Mouse (Mus musculus) kidney, adult 2 months (tissue): Measurements from ENCODE around the gene Chpt1. TPM values are rescaled to one million over a fixed set of nuclear protein-coding genes. Genes with fewer than 3 reads are reported as not detected.
"Not testable (repeated sequence)": the region's sequence is repeated elsewhere in the genome, so short reads cannot be mapped to it uniquely, and the experiment has no call there.

Experiments used
- DNase-seq: peaks from one replicate; pipeline ENCODE4 v3.0.0; 2021
- H3K27ac ChIP-seq: fragments of 200-500 bp; 2 replicates; pipeline ENCODE4 v1.5.1; 2012; ENCODE audit warnings: low read depth, low read length, control low read depth, inconsistent platforms; ENCODE audit not compliant: insufficient read depth
- H3K27me3 ChIP-seq: fragments of 200-500 bp; replicated peaks from 2 replicates; pipeline ENCODE4 v1.6.1; 2012; ENCODE audit warnings: mild to moderate bottlenecking, moderate library complexity, low read length, inconsistent platforms; ENCODE audit not compliant: control insufficient read depth, insufficient read depth
- H3K36me3 ChIP-seq: fragments of 200-500 bp; 2 replicates; pipeline ENCODE4 v1.6.1; 2012; ENCODE audit warnings: mild to moderate bottlenecking, moderate library complexity, low read length, inconsistent platforms; ENCODE audit not compliant: control insufficient read depth, insufficient read depth
- H3K4me1 ChIP-seq: fragments of 200-500 bp; 2 replicates; pipeline ENCODE4 v1.6.1; 2011; ENCODE audit warnings: low read length; ENCODE audit not compliant: control insufficient read depth, insufficient read depth
- H3K4me3 ChIP-seq: fragments of 200-500 bp; 2 replicates; pipeline ENCODE4 v1.5.1; 2011; ENCODE audit warnings: mild to moderate bottlenecking, low read depth, low read length, control low read depth; ENCODE audit not compliant: insufficient read depth
- CTCF ChIP-seq: fragments of 200-500 bp; conservative IDR thresholded peaks from 2 replicates; pipeline ENCODE4 v1.5.1; 2011; ENCODE audit warnings: low read depth, mild to moderate bottlenecking, control low read depth, low read length, moderate library complexity, mixed read lengths; ENCODE audit not compliant: insufficient read depth, insufficient read length
- POLR2A ChIP-seq: fragments of 200-500 bp; IDR thresholded peaks from one replicate; pipeline ENCODE4 v1.6.1; 2011; ENCODE audit warnings: low read depth, low read length, control low read depth
- WGBS: fragments of 180-500 bp; shearing (Covaris S2); methylation state at CpG from one replicate; pipeline ENCODE4 v1.1.7; 2018; 5-methylcytosine and 5-hydroxymethylcytosine counted together
- polyA plus RNA-seq: library from polyadenylated mRNA; depleted of rRNA; stranded (reverse); fragments of >200 nt; gene quantifications from 2 replicates; pipeline ENCODE4 v1.2.3, GENCODE M21; 2012

Chpt1 gene
- polyA plus RNA-seq, 1 experiment, result 524 TPM

DNA sequence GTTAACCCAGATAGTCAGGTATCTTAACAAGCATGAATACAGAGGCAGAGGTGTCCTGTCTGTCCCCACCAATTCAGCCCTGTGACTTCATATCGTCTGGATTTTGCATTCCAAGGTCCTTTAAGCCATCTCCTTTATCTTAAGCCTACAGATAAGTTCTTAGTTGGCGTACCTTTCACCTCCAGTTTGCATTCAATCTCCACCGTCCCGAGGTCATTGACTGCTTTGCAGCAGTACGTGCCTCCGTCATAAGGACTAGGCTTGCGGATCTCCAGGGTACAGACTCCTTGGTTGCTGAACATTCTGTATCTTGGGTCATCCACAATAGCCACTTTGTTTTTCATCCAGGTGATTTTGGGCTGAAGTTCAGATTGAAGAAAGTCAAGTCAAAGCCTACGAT is 18.9 kb upstream of the Chpt1 start:
- no peak overlapping the region for H3K4me3 ChIP-seq
- TF ChIP-seq POLR2A (no peak), CTCF (no peak)
- no peak for DNase-seq
- H3K27me3 ChIP-seq, result no peaks in the 10 kb centered on the region
- H3K36me3 ChIP-seq, result no peaks in the 10 kb centered on the region
- no peaks in the 10 kb centered on the region for H3K4me1 ChIP-seq
- 94% methylated on average over 8 of the region's 8 CpGs for WGBS
- H3K27ac ChIP-seq, result no peak overlapping the region

DNA sequence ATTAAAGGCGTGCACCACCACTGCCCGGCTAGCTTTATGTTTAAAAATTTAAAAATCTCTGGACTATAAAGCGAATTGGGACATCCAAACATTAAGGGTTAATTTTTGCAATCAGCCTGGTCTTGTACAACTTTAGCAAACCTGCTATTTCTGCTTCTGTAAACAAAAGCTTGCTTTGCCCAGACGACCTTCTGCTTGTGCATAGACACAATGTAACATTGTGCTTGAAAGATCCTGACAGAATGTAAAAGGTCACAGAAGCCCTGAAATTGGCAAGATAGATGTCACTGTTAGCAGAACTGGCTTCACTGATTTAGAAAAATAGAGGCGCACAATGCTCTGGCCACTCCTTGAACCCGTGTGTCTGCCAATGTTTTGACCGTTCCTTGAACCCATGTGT is 11.2 kb upstream of the Chpt1 start:
- peak; percentile 3 for DNase-seq
- peaks cover 21% of the 10 kb centered on the region; the same call in 1 of the 2 replicates for H3K4me1 ChIP-seq
- H3K36me3 ChIP-seq, H3K27me3 ChIP-seq, H3K4me3 ChIP-seq, H3K27ac ChIP-seq: not testable (repeated sequence)
- 82% methylated on average over 7 of the region's 7 CpGs for WGBS

DNA sequence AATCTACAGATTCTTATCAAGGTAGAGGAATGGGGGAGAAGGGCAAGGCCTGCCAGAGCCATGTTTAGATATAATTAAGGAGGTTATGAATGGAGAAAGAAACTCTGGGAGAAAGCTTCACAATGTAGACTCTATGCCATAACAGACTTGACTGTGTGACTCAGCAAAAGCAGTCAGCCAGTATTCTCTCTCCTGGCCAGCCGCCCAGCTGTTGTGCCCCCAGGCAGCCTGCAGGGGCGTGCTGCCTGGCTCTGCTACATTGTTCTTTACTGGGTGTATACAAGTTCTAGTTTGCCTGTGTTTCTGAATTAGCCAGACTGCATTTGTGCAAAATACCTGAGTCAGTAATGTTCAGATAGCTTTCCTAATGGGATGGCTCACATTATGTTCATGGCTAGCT is 10.6 kb upstream of the Chpt1 start:
- 21% methylated on average over 2 of the region's 2 CpGs for WGBS
- peaks cover 21% of the 10 kb centered on the region; the same call in 1 of the 2 replicates for H3K4me1 ChIP-seq
- H3K36me3 ChIP-seq, result no peaks in the 10 kb centered on the region
- DNase-seq, result peak; percentile 94
- H3K27ac ChIP-seq, result peak overlapping the region; percentile 95
- H3K4me3 ChIP-seq, result no peak overlapping the region
- H3K27me3 ChIP-seq, result no peaks in the 10 kb centered on the region
- no peak for TF ChIP-seq POLR2A
- peak; percentile 57 for TF ChIP-seq CTCF

DNA sequence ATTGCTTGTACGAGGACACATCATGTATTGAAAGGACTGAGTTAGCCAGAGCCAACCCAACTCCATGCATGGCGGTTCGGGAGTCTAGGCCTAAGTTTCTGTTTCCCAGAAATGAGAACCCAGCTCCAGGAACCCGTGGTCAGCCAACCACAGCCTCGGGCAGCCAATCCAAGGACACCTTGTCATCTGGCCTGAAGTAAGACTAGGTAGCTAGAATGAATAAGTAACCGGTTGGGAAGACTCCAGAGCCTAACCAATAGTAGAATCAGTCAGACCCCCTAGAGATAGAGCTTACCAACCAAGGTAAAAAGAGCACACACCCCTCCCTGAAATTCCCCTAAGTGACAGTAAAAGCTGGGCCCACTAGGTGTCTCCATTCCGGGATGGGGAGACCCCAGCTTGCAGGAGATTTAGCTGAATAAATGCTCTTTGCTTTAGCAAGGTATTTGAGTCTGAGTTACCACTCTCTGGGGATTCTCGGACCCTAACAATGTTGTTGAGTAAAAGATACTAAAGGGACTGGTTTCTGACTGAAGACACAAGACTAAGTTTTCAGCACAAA is 9.8 kb upstream of the Chpt1 start:
- Histone ChIP-seq H3K27ac (peak overlapping the region; percentile 95), H3K4me1 (peaks cover 23% of the 10 kb centered on the region; the same call in 1 of the 2 replicates), H3K4me3 (no peak overlapping the region), H3K36me3 (no peaks in the 10 kb centered on the region), H3K27me3 (no peaks in the 10 kb centered on the region)
- TF ChIP-seq POLR2A, result no peak
- TF ChIP-seq CTCF, result no peak; the same call in 1 of the 2 replicates
- WGBS, result 46% methylated on average over 8 of the region's 8 CpGs
- DNase-seq, result peak; percentile 96

DNA sequence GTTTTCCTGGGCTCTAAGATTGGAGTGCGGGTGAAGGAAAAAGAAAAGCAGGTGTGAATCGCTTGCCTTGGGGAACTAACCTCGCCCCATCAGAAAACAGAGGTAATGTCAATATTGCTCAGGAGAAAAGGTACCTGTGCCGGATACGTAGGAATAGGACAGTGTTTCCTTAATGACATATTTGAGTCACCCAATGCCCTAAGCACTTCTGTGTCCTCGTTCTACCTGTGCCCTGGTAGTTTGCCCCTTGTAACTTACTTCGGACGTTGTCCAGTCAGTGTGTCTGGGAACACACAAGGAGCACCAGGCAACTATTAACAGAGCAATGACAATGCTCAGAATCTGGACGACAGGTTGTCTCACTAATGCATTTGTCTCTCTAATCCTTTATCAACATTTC is 7.5 kb upstream of the Chpt1 start:
- Histone ChIP-seq H3K4me3 (no peak overlapping the region), H3K36me3 (no peaks in the 10 kb centered on the region), H3K27ac (peak overlapping the region; percentile 99), H3K4me1 (peaks cover 32% of the 10 kb centered on the region; the same call in 1 of the 2 replicates), H3K27me3 (no peaks in the 10 kb centered on the region)
- TF ChIP-seq POLR2A (no peak), CTCF (no peak)
- peak; percentile 85 for DNase-seq
- 63% methylated on average over 9 of the region's 9 CpGs for WGBS

DNA sequence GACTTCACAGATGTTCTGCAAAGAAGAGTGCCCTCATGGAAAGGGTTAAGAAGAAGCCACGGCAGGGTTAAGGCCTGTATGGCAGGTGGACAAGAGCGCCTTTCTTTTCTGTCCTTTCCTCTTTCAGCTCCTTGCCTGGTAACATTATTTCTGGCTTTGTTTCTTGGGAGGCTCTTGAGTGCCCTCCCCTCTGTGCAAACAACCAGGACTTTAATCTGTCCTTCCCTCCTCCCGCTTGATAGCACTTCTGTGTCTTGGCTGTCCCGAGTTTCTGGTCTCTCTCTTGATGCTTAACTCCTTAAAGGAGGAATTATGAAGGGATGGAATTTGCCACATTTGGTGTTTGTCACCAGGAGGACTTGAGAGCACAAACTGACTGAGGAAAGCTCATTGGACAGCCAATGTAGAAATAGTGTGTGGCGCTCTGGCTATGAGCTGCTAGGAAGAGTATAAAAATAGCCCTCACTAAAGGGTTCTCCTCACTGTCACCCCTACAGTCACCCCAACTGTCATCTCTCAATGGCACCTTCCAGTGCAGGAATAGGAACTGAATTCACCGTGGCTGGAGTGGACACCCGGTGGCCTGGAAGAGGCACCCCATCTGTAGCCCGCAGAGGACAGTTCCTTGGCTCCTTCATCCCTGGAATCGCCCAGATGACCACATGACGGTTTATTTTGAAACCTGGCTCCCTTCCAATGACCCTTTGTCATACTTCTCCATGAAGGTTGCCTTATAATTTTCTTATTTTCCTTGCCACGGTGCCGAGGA is 6.8 kb upstream of the Chpt1 start:
- Histone ChIP-seq H3K4me3 (peak overlapping the region; percentile 9; the same call in 1 of the 2 replicates), H3K27me3 (no peaks in the 10 kb centered on the region), H3K27ac (peak overlapping the region; percentile 98), H3K36me3 (no peaks in the 10 kb centered on the region), H3K4me1 (peaks cover 32% of the 10 kb centered on the region)
- DNase-seq, result peak; percentile 96
- WGBS, result 45% methylated on average over 12 of the region's 12 CpGs
- TF ChIP-seq CTCF (no peak), POLR2A (no peak)

DNA sequence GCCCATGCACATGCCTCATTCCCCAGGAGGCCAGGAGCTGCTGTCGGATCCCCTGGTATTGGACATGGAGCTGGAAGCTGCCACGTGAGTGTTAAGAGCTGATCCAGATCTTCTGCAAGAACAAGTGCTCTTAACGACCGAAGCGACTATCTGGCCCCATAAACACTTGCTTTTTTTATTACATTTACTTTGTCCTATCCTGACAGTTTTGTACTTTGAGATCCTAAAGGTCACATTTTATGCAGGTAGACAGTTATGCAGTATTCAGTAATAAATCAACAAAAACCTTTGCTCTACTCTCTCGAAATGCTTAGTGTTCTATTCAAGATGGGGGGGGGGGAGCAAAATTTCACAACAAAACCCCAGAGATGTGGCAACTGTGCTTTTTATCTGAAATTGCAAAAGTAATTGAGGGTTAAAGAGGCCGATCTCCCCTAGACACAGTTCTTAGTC is 3.8 kb upstream of the Chpt1 start:
- Histone ChIP-seq H3K4me3 (no peak overlapping the region), H3K36me3 (no peaks in the 10 kb centered on the region; the same call in 1 of the 2 replicates), H3K4me1 (peaks cover 36% of the 10 kb centered on the region), H3K27ac (peak overlapping the region; percentile 100), H3K27me3 (no peaks in the 10 kb centered on the region)
- peak; percentile 73 for DNase-seq
- TF ChIP-seq POLR2A (no peak), CTCF (no peak)
- 52% methylated on average over 7 of the region's 7 CpGs for WGBS
